Mouse (Mus musculus) left cerebral cortex, adult 2 months (tissue): ENCODE measurements around the gene Cwc15. TPM values are rescaled to one million over a fixed set of nuclear protein-coding genes. Genes with fewer than 3 reads are reported as not detected.
"Not testable (repeated sequence)": the region's sequence is repeated elsewhere in the genome, so short reads cannot be mapped to it uniquely, and the experiment has no call there.

ENCODE experiments used
- DNase-seq, 2 experiments: peaks; one replicate each; pipeline ENCODE4 v3.0.0; 2021 to 2022; ENCODE audit warnings: low spot score in 2 of 2, mixed read lengths in 1 of 2; ENCODE audit errors: extremely low spot score in 1 of 2
- H3K27ac ChIP-seq: fragments of 200-600 bp; 2 replicates; pipeline ENCODE4 v1.8.1; 2022
- H3K4me3 ChIP-seq: fragments of 200-600 bp; 2 replicates; pipeline ENCODE4 v1.8.1; 2022
- CTCF ChIP-seq: fragments of 200-600 bp; IDR thresholded peaks from 2 replicates; pipeline ENCODE4 v1.8.1; 2022; ENCODE audit warnings: antibody characterized with exemption, mild to moderate bottlenecking, moderate library complexity
- intact Hi-C: fragments of 180-260 bp; cut with DNase I; formaldehyde crosslinking; loops from one replicate; pipeline ENCODE4 v1.15.1; 2025
- long read RNA-seq, 2 experiments: library from polyadenylated mRNA; stranded (forward); transcript quantifications; one replicate each; pipeline ENCODE4 v2.0.0; 2021; ENCODE audit warnings: borderline mapping rate in 2 of 2
- total RNA-seq, 2 experiments: library from RNA; stranded (reverse); gene quantifications; 2 replicates each; pipeline ENCODE4 v1.2.3; 2021

Gene Cwc15
- total RNA-seq = 10 to 100 TPM; 82.3 to 90.9 TPM
- long read RNA-seq, experiment 1, transcript Cwc15-201 (7 exons, 1,111 nt) = major isoform, 27 of 33 reads
- long read RNA-seq, experiment 1, partial matches to known transcripts = 2 of 33 reads
- long read RNA-seq, experiment 1, other reads (novel, unspliced or antisense) = 1 of 33 reads
- long read RNA-seq, experiment 2, transcript Cwc15-201 (7 exons, 1,111 nt) = major isoform, 19 of 26 reads
- long read RNA-seq, experiment 2, partial matches to known transcripts = 1 of 26 reads
- long read RNA-seq, experiment 2, other reads (novel, unspliced or antisense) = 2 of 26 reads

GRCm38 (mm10) chr9:14500023-14500915 is at the start of gene Cwc15, which contains the start of gene Kdm4d:
TSS of gene Cwc15 (plus strand) at chr9:14500617.
TSS of gene Kdm4d (minus strand) at chr9:14500482.
- Histone ChIP-seq H3K4me3 (peak within 1 kb of the TSS; percentile 67), H3K27ac (peak within 1 kb of the TSS; percentile 86)
- TF ChIP-seq CTCF = no peak
- intact Hi-C loops = loop anchor here (2.0 to 5.0 kb wide), 2 partner anchors 119 to 673 kb away; partner anchors contain the start of genes Cep57, Endod1 and Fam76b
- DNase-seq = peak; percentile 90 to 93

GRCm38 (mm10) chr9:14451120-14451519 is 49.3 kb upstream of the Cwc15 start:
- intact Hi-C loops, DNase-seq: not testable (repeated sequence)

GRCm38 (mm10) chr9:14456320-14456719 is 44.1 kb upstream of the Cwc15 start:
- no peak for TF ChIP-seq CTCF
- intact Hi-C loops = no loop called here
- no peak for DNase-seq
- no peak overlapping the region for H3K4me3 ChIP-seq
- H3K27ac ChIP-seq = no peak overlapping the region

More at GRCm38 (mm10) chr9:14451120-14451519, 49.3 kb upstream of the Cwc15 start:
- H3K27ac ChIP-seq, H3K4me3 ChIP-seq: not testable (repeated sequence)
- peak; percentile 16 for TF ChIP-seq CTCF

- DNase-seq, H3K27ac ChIP-seq, intact Hi-C loops, H3K4me3 ChIP-seq: not testable (repeated sequence)
Observed at GRCm38 (mm10) chr9:14462536-14462935, 37.9 kb upstream of the Cwc15 start.

GRCm38 (mm10) chr9:14463668-14464067 is 36.7 kb upstream of the Cwc15 start:
- H3K4me3 ChIP-seq, H3K27ac ChIP-seq, intact Hi-C loops, DNase-seq: not testable (repeated sequence)

- peak in 1 of 2 experiments; percentile 6 for DNase-seq
- TF ChIP-seq CTCF = no peak
- intact Hi-C loops = no loop called here
- H3K27ac ChIP-seq = no peak overlapping the region
- H3K4me3 ChIP-seq = peak overlapping the region; percentile 67
Observed at GRCm38 (mm10) chr9:14498896-14499705, 1.3 kb upstream of the Cwc15 start.

GRCm38 (mm10) chr9:14500916-14501424 is 553 bp downstream of the Cwc15 start:
- H3K4me3 ChIP-seq = peak overlapping the region; percentile 67
- DNase-seq = no peak
- intact Hi-C loops = loop anchor here (2.0 to 5.0 kb wide), 2 partner anchors 120 to 674 kb away; partner anchors contain the start of genes Cep57, Endod1 and Fam76b
- peak overlapping the region; percentile 77 for H3K27ac ChIP-seq
- no peak for TF ChIP-seq CTCF

- intact Hi-C loops = loop anchor here (2.0 kb wide), 1 partner anchor 252 kb away; no protein-coding TSS in a partner anchor
- Histone ChIP-seq H3K27ac (no peak overlapping the region), H3K4me3 (no peak overlapping the region)
- TF ChIP-seq CTCF = peak; percentile 71
- peak; percentile 29 to 35 for DNase-seq
Observed at GRCm38 (mm10) chr9:14512633-14513445, 12.4 kb downstream of the Cwc15 start.

GRCm38 (mm10) chr9:14517296-14517695 is 16.9 kb downstream of the Cwc15 start:
- Histone ChIP-seq H3K27ac (no peak overlapping the region), H3K4me3 (no peak overlapping the region)
- intact Hi-C loops = no loop called here
- DNase-seq = no peak
- no peak for TF ChIP-seq CTCF

GRCm38 (mm10) chr9:14518105-14518504 is 17.7 kb downstream of the Cwc15 start:
- TF ChIP-seq CTCF = no peak
- no peak overlapping the region for H3K4me3 ChIP-seq
- no peak for DNase-seq
- H3K27ac ChIP-seq = no peak overlapping the region
- intact Hi-C loops = no loop called here
